Mouse (Mus musculus): Measurements from ENCODE around the gene Aldh16a1. TPM values are rescaled to one million over a fixed set of nuclear protein-coding genes. Genes with fewer than 3 reads are reported as not detected.
"Not testable (repeated sequence)": the region's sequence is repeated elsewhere in the genome, so short reads cannot be mapped to it uniquely, and the experiment has no call there.

Aldh16a1 gene
- polyA plus RNA-seq, 1 experiment = 106 TPM

DNA sequence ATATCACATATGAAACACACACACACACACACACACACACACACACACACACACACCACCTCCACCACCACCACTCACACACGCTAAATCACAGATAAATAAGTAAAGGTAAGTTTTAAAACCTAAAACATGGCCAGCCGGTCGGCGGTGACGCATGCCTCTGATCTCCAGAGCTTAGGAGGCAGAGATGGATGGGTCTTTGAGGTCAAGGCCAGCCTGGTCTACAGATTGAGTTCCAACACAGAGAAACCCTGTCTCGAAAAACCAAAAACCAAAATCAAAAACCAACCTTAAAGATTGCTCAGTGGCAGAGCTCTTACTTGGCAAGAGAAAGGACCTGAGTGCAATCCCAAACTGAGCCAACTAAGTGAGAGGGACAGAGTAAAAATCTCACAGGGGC, 54.3 kb downstream of the Aldh16a1 start:
- no peak for TF ChIP-seq POLR2A (IDR thresholded peaks at IDR 0.05; ENCODE audit: low read depth, low read length)
- no peak for TF ChIP-seq CTCF (conservative IDR thresholded peaks at IDR 0.05; ENCODE audit: insufficient read depth, insufficient read length, low read depth, low read length)
- Histone ChIP-seq H3K4me1 (ENCODE audit: control insufficient read depth, insufficient read depth, low read length) (peaks cover 29% of the 10 kb centered on the region), H3K27ac (ENCODE audit: insufficient read depth, low read depth, low read length) (no peak overlapping the region), H3K4me3 (ENCODE audit: insufficient read depth, low read depth, low read length) (no peak overlapping the region), H3K36me3 (ENCODE audit: control insufficient read depth, insufficient read depth, low read length) (no peaks in the 10 kb centered on the region), H3K27me3 (replicated peaks; ENCODE audit: control insufficient read depth, insufficient read depth, low read length) (no peaks in the 10 kb centered on the region)
- no peak for DNase-seq
- 66% methylated on average over 6 of the region's 6 CpGs for WGBS

DNA sequence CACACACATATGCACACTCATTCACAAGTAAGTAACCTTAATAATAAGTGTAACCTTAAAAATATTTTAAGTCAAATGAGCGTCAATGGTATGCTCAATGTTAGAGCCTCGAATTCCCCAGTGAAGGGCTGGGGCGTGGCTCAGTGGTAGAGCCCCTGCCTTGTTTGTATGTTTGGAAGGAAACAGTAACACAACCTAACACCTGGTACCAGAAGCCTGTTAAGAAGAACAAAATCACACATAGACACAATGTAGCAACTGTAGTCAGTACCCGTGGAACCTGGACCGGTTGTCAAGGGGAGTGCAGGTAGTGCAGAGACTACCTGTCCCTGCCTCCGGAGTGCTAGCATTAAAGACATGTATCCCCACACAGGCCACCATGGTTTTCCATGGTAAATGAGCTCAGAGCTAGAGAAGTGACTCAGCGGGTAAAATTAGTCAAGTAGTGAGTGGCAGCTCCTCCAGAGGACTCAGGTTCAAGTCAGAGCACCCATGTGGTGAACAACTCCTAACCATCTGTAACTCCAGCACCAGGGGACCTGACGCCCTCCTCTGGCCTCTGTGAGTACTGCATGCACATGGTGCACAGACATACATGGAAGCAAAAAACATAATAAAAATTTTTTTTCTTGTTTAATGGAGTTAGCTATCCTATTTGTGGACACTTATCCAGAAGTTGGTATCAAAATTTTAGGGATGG, 55.7 kb downstream of the Aldh16a1 start:
- 88% methylated on average over 8 of the region's 8 CpGs for WGBS

GRCm38 (mm10) chr7:45097479-45097878, 56.9 kb downstream of the Aldh16a1 start:
- TF ChIP-seq POLR2A (IDR thresholded peaks at IDR 0.05; ENCODE audit: low read depth, low read length) (no peak), CTCF (conservative IDR thresholded peaks at IDR 0.05; ENCODE audit: insufficient read depth, insufficient read length, low read depth, low read length) (no peak)
- Histone ChIP-seq H3K4me3 (ENCODE audit: insufficient read depth, low read depth, low read length) (no peak overlapping the region), H3K4me1 (ENCODE audit: control insufficient read depth, insufficient read depth, low read length) (peaks cover 17% of the 10 kb centered on the region), H3K27me3 (replicated peaks; ENCODE audit: control insufficient read depth, insufficient read depth, low read length) (no peaks in the 10 kb centered on the region), H3K27ac (ENCODE audit: insufficient read depth, low read depth, low read length) (peak overlapping the region; percentile 56), H3K36me3 (ENCODE audit: control insufficient read depth, insufficient read depth, low read length) (no peaks in the 10 kb centered on the region)
- peak; percentile 61 for DNase-seq
- 25% methylated on average over 6 of the region's 6 CpGs for WGBS

More for the DNA sequence above, 55.7 kb downstream of the Aldh16a1 start:
- Histone ChIP-seq H3K4me3 (ENCODE audit: insufficient read depth, low read depth, low read length) (no peak overlapping the region), H3K27me3 (replicated peaks; ENCODE audit: control insufficient read depth, insufficient read depth, low read length) (no peaks in the 10 kb centered on the region), H3K27ac (ENCODE audit: insufficient read depth, low read depth, low read length) (no peak overlapping the region), H3K4me1 (ENCODE audit: control insufficient read depth, insufficient read depth, low read length) (peaks cover 23% of the 10 kb centered on the region), H3K36me3 (ENCODE audit: control insufficient read depth, insufficient read depth, low read length) (no peaks in the 10 kb centered on the region)
- DNase-seq = no peak
- TF ChIP-seq POLR2A (IDR thresholded peaks at IDR 0.05; ENCODE audit: low read depth, low read length) = no peak
- 0 out of 2 replicates have a peak, but pooled peaks have one; percentile 37 for TF ChIP-seq CTCF (conservative IDR thresholded peaks at IDR 0.05; ENCODE audit: insufficient read depth, insufficient read length, low read depth, low read length)

DNA sequence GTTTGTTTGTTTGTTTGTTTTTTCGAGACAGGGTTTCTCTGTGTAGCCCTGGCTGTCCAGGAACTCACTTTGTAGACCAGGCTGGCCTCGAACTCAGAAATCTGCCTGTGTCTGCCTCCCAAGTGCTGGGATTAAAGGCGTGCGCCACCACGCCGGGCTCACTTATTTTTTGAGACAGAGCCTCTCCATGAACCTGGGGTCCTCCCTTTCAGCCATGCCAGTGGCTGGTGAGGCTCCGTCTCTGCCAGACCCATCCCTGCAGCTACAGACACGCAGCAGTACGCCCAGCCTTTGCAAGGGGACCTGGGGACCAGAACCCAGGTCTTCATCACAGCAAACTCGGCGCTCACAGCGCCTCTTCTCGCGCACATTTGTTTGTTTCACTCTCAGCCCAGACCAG, 58.4 kb downstream of the Aldh16a1 start:
- H3K4me1 ChIP-seq (ENCODE audit: control insufficient read depth, insufficient read depth, low read length); DNase-seq; H3K36me3 ChIP-seq (ENCODE audit: control insufficient read depth, insufficient read depth, low read length); H3K4me3 ChIP-seq (ENCODE audit: insufficient read depth, low read depth, low read length); H3K27me3 ChIP-seq (replicated peaks; ENCODE audit: control insufficient read depth, insufficient read depth, low read length); H3K27ac ChIP-seq (ENCODE audit: insufficient read depth, low read depth, low read length): not testable (repeated sequence)
- 96% methylated on average over 14 of the region's 14 CpGs for WGBS

GRCm38 (mm10) chr7:45095367-45095766, 59.0 kb downstream of the Aldh16a1 start:
- no peak for DNase-seq
- no peaks in the 10 kb centered on the region for H3K27me3 ChIP-seq (replicated peaks; ENCODE audit: control insufficient read depth, insufficient read depth, low read length)
- H3K4me3 ChIP-seq (ENCODE audit: insufficient read depth, low read depth, low read length) = no peak overlapping the region
- no peak overlapping the region for H3K27ac ChIP-seq (ENCODE audit: insufficient read depth, low read depth, low read length)
- peaks cover 9% of the 10 kb centered on the region; the same call in 1 of the 2 replicates for H3K4me1 ChIP-seq (ENCODE audit: control insufficient read depth, insufficient read depth, low read length)
- TF ChIP-seq POLR2A (IDR thresholded peaks at IDR 0.05; ENCODE audit: low read depth, low read length) (no peak), CTCF (conservative IDR thresholded peaks at IDR 0.05; ENCODE audit: insufficient read depth, insufficient read length, low read depth, low read length) (no peak)
- no peaks in the 10 kb centered on the region for H3K36me3 ChIP-seq (ENCODE audit: control insufficient read depth, insufficient read depth, low read length)
- 71% methylated on average over 6 of the region's 6 CpGs for WGBS

DNA sequence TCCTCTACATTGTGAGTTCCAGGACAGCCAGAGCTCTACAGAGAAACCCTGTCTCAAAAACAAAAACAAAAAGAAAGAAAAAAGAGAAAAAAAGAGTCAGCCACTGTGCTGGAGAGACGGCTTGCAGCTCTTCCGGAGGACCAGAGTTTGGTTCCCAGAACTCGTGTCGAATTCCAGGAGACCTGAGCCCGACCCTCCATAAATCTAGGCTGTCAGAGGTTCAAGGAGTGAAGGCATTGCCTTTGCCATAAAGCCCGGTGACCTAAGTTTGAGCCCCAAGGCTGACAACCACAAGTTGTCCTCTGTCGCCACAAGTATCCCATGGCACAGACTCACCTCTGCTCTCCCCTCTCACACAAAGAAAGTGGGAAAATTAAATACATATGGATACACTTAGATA, 60.3 kb downstream of the Aldh16a1 start:
- TF ChIP-seq POLR2A (IDR thresholded peaks at IDR 0.05; ENCODE audit: low read depth, low read length) = no peak
- TF ChIP-seq CTCF (conservative IDR thresholded peaks at IDR 0.05; ENCODE audit: insufficient read depth, insufficient read length, low read depth, low read length) = no peak
- Histone ChIP-seq H3K4me1 (ENCODE audit: control insufficient read depth, insufficient read depth, low read length) (peaks cover 9% of the 10 kb centered on the region; the same call in 1 of the 2 replicates), H3K27me3 (replicated peaks; ENCODE audit: control insufficient read depth, insufficient read depth, low read length) (no peaks in the 10 kb centered on the region), H3K27ac (ENCODE audit: insufficient read depth, low read depth, low read length) (no peak overlapping the region), H3K4me3 (ENCODE audit: insufficient read depth, low read depth, low read length) (no peak overlapping the region), H3K36me3 (ENCODE audit: control insufficient read depth, insufficient read depth, low read length) (no peaks in the 10 kb centered on the region)
- peak; percentile 33 for DNase-seq
- WGBS = 48% methylated on average over 7 of the region's 7 CpGs

GRCm38 (mm10) chr7:45093516-45093905, 60.9 kb downstream of the Aldh16a1 start:
- Histone ChIP-seq H3K4me1 (ENCODE audit: control insufficient read depth, insufficient read depth, low read length) (peaks cover 9% of the 10 kb centered on the region; the same call in 1 of the 2 replicates), H3K27ac (ENCODE audit: insufficient read depth, low read depth, low read length) (no peak overlapping the region), H3K27me3 (replicated peaks; ENCODE audit: control insufficient read depth, insufficient read depth, low read length) (no peaks in the 10 kb centered on the region), H3K36me3 (ENCODE audit: control insufficient read depth, insufficient read depth, low read length) (no peaks in the 10 kb centered on the region), H3K4me3 (ENCODE audit: insufficient read depth, low read depth, low read length) (no peak overlapping the region)
- TF ChIP-seq POLR2A (IDR thresholded peaks at IDR 0.05; ENCODE audit: low read depth, low read length) (no peak), CTCF (conservative IDR thresholded peaks at IDR 0.05; ENCODE audit: insufficient read depth, insufficient read length, low read depth, low read length) (no peak)
- 35% methylated on average over 18 of the region's 18 CpGs for WGBS
- DNase-seq = no peak

Measured in kidney, adult 2 months (tissue).